Mouse (Mus musculus) neural tube, embryonic 15.5 days (tissue): Measurements from ENCODE around the gene Kcnb1. TPM values are rescaled to one million over a fixed set of nuclear protein-coding genes. Genes with fewer than 3 reads are reported as not detected.

Experiments used
- ATAC-seq: fragments of 200-750 bp; cut with Nextera tagmentation; 2 replicates; pipeline ENCODE4 v1.8.0; 2017; ENCODE audit warnings: mild to moderate bottlenecking, moderate TSS enrichment, moderate library complexity; ENCODE audit not compliant: low FRiP score
- H3K27ac ChIP-seq: fragments of 300-500 bp; sonication (generic); replicated peaks from 2 replicates; pipeline ENCODE4 v1.5.1; 2015; ENCODE audit warnings: mild to moderate bottlenecking, inconsistent platforms
- H3K27me3 ChIP-seq: fragments of 300-500 bp; sonication (generic); replicated peaks from 2 replicates; pipeline ENCODE4 v1.6.1; 2015; ENCODE audit warnings: inconsistent platforms
- H3K36me3 ChIP-seq: fragments of 300-500 bp; sonication (generic); 2 replicates; pipeline ENCODE4 v1.6.1; 2015; ENCODE audit warnings: inconsistent platforms
- H3K4me1 ChIP-seq: fragments of 300-500 bp; sonication (generic); 2 replicates; pipeline ENCODE4 v1.6.1; 2015; ENCODE audit warnings: inconsistent platforms
- H3K4me2 ChIP-seq: fragments of 300-500 bp; sonication (generic); 2 replicates; pipeline ENCODE4 v1.6.1; 2015; ENCODE audit warnings: inconsistent platforms, mild to moderate bottlenecking, moderate library complexity
- H3K4me3 ChIP-seq: fragments of 300-500 bp; sonication (generic); replicated peaks from 2 replicates; pipeline ENCODE4 v1.5.1; 2015; ENCODE audit warnings: mild to moderate bottlenecking, inconsistent platforms
- H3K9ac ChIP-seq: fragments of 300-500 bp; sonication (generic); replicated peaks from 2 replicates; pipeline ENCODE4 v1.6.1; 2015; ENCODE audit warnings: mild to moderate bottlenecking, inconsistent platforms
- H3K9me3 ChIP-seq: fragments of 300-500 bp; sonication (generic); replicated peaks from 2 replicates; pipeline ENCODE4 v1.6.1; 2016; ENCODE audit warnings: inconsistent platforms
- WGBS: fragments of 180-500 bp; shearing (Covaris S2); methylation state at CpG from one replicate; pipeline ENCODE4 v1.1.7; 2015; ENCODE audit warnings: mixed read lengths; 5-methylcytosine and 5-hydroxymethylcytosine counted together
- polyA plus RNA-seq: library from polyadenylated mRNA; unstranded; fragments of >200 nt; fragmentation: Nextera tagmentation; extraction: Ambion mirVana; gene quantifications from 2 replicates; pipeline ENCODE4 v1.2.1, GENCODE M21; 2015

Kcnb1 gene
- polyA plus RNA-seq, 1 experiment from 2014 or later, result 3.9 TPM

- H3K4me3 ChIP-seq, result no peak overlapping the region
- H3K36me3 ChIP-seq, result peaks cover 71% of the 10 kb centered on the region
- no peak overlapping the region for H3K9ac ChIP-seq
- H3K27me3 ChIP-seq, result no peaks in the 10 kb centered on the region
- H3K27ac ChIP-seq, result peak overlapping the region; percentile 58; the same call in 1 of the 2 replicates
- H3K9me3 ChIP-seq, result no peaks in the 10 kb centered on the region
- H3K4me2 ChIP-seq, result peak overlapping the region; percentile 4; the same call in 1 of the 2 replicates
- WGBS, result 57% methylated on average over 9 of the region's 9 CpGs
- ATAC-seq, result no peak
- peaks cover 24% of the 10 kb centered on the region for H3K4me1 ChIP-seq
These were observed 136.7 kb downstream of the Kcnb1 start for GRCm38 (mm10) chr2:167053127-167053844.

GRCm38 (mm10) chr2:167048698-167049358, 141.1 kb downstream of the Kcnb1 start:
- H3K9ac ChIP-seq, result no peak overlapping the region
- H3K9me3 ChIP-seq, result no peaks in the 10 kb centered on the region
- no peak overlapping the region for H3K27ac ChIP-seq
- 88% methylated on average over 8 of the region's 8 CpGs for WGBS
- ATAC-seq, result no peak
- no peak overlapping the region for H3K4me3 ChIP-seq
- peaks cover 74% of the 10 kb centered on the region for H3K36me3 ChIP-seq
- H3K4me1 ChIP-seq, result peaks cover 10% of the 10 kb centered on the region
- no peak overlapping the region for H3K4me2 ChIP-seq
- H3K27me3 ChIP-seq, result no peaks in the 10 kb centered on the region

- Histone ChIP-seq H3K4me1 (peaks cover 4% of the 10 kb centered on the region), H3K27ac (no peak overlapping the region), H3K36me3 (peaks cover 79% of the 10 kb centered on the region), H3K4me2 (no peak overlapping the region), H3K9ac (no peak overlapping the region), H3K9me3 (no peaks in the 10 kb centered on the region), H3K4me3 (no peak overlapping the region), H3K27me3 (no peaks in the 10 kb centered on the region)
- WGBS, result 92% methylated on average over 10 of the region's 10 CpGs
- ATAC-seq, result no peak
These were observed 141.7 kb downstream of the Kcnb1 start for GRCm38 (mm10) chr2:167048223-167048622.

Other genes with a start within 250 kb of the Kcnb1 start
- 96.6 and 103 TPM in 2 replicates for gene Stau1, start 193.9 kb downstream of the Kcnb1 start, polyA plus RNA-seq
- 32.5 and 42.8 TPM in 2 replicates for gene Ddx27, start 175.0 kb downstream of the Kcnb1 start, polyA plus RNA-seq
- gene Znfx1, start 127.1 kb downstream of the Kcnb1 start, polyA plus RNA-seq, result 8.4 and 8.8 TPM in 2 replicates
- 5.6 and 6.7 TPM in 2 replicates for gene Ptgis, start 50.4 kb upstream of the Kcnb1 start, polyA plus RNA-seq
- 19.9 and 28.4 TPM in 2 replicates for gene B4galt5, start 159.0 kb upstream of the Kcnb1 start, polyA plus RNA-seq
- gene Slc9a8, start 231.6 kb upstream of the Kcnb1 start, polyA plus RNA-seq, result 21.2 and 22.1 TPM in 2 replicates